Mouse (Mus musculus): ENCODE results near the gene Atp2b4. TPM values are rescaled to one million over a fixed set of nuclear protein-coding genes. Genes with fewer than 3 reads are reported as not detected.
A peak's percentile ranks its signal among the peaks of the same experiment; 100 is the strongest.

Gene Atp2b4
- total RNA-seq, 4 experiments from 2014 or later = 32.1 to 71.7 (median 45.6) TPM

DNA sequence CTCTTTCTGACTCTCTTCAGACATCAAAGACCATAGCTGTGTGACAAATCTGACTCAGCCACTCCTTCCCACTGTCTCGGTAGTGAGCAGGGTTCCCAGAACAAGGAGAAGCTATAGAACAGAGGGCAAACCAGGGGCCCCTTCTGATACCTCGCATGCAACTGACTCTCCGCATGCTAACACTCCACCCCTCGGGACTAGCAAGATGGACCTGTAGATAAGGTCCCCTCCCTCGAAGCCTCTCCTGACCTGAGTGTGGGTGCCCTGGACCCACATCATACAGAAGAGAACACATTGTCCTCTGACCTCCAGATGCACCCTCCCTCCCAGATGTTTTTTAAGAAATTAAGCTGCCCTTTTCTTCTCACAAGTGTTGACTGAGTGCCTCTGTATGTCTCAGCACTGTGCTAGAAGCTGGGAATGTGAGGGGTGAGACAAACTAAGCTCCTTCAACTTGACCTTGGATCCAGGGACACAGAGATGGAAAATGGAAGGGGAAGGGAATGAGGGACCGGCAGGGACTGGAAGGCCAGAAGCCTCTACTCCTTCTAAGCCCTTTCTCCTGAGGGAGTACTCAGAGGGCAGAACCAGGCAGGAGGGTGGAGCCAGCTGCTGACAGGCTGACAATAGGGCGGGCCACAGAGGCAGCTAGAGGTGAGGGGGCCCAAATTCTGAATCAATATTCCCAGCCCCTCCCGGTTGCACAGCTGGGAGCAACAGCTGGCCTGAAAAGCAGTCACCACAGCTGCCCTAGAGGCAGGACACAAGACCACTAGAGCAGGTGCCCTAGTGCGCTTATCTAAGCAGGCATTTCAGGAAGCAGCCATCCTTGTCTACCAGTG is 2.6 kb downstream of the Atp2b4 start:
- DNase-seq = no peak

DNA sequence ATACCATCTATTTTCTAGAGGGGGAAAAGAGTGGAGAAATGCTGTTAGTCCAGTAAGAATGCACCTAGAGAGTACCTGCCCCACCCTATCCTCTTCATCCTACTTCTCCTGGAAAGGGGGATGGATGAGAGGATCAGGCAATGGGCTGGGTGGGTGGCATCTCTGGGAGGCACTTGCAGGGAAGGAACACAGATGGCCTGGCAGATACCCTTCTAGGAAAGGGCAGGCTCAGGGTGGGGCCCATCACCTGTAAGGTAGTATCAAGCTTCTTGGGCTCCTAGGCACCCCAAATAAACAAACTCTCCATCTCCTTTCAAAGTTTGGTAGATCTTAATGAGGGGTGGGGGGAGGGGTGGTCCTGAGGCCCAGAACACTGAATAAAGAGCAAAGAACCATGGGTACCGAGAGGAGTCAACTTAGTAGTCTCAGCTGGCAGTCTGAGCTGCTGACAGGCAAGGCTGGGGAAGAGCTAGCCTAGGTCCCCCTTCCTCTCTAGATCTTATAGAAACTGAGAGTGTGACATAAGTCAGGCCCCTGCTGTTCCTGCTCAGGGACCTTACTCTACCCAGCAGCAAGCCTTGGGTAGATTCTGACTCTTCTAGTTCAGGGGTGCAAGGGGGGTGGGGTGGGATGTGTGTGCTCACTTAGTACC is 3.4 kb downstream of the Atp2b4 start:
- no peak for DNase-seq

DNA sequence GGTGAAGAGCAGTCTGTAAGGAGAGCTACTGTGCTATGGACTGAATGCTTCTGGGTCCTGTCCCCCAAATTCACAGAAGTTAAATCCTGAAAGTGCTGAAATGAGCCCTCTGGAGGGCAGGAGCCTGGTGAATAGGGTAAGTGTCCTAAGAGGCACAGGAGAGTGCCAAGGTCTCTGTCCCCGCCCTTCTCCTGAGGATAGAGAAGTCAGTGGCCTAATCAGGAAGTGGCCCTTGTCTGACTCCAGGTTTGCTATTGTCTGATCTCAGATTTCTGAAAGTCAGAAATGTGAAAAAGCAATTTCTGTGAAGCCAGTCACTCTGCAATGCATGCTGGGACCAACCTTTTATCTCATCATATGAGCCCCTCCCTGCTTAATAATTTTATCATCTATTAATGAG is 7.2 kb downstream of the Atp2b4 start:
- DNase-seq = no peak

DNA sequence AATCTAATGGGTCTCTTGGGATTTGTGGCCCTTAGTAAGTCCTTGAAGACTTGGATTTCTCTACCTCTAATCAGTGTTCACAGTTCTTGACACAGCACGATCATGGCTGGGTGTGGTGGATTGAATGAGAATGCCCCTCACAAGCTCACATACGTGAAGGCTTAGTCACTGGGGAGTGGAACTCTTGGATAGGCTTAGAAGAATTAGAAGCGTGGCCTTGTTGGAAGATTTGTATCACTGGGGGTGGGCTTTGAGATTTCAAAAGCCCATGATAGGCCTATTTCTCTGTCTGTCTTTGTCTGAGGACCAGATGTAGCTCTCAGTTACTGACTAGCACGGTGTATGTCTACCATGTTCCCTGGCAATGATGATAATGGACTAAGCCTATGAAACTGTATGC is 10.8 kb downstream of the Atp2b4 start:
- no peak for DNase-seq

DNA sequence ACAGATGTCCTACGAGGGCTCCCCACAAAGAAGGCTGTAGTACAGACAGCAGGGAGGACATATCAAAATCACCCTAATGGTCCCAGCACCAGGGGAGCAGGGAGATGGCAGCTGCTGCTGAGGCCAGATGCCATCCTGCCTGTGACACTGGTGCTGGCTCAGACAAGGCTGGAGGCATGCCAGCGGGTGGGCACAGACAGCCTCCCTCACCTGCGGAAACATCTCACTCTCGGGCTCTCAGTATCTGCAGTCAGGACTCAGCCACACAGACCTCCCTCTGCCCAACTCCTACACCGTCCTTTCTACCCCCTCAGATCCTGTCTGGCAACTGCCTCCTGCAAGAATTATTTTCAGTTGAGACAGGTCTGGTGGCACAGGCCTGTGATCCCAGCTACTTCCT is 12.0 kb downstream of the Atp2b4 start:
- no peak for DNase-seq

DNA sequence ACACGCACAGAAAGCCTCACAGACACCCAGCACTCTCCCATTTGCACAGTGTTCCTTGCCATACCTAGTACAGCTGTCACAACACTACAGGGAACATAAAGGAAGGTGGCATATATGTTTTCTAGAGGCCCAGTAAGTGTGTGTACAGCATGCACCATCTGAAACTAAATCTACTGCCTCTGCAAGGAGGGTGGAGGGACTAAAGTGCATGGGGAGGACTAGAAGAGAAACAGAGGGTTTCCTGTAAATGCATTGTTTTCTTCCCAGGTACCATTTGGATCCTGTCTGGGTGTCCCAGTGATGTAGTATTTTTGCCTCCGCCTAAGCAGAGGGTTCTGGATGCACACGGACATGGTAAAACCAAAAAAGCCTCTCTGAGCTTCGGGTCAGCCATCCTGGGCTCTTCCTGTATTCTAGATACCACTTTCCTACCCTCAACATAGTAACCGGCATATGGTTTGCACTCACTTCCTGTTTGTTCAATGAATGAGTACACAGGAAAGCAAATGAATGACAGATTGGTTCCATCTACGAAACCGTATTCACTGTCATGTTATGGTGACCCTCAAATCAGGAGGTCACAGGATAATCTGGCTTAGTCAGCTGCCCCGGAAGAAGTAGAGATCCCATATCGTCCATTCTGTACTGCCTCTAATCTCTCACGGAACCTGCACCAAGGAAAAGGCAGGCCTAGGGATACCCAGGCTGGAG is 13.2 kb downstream of the Atp2b4 start:
- DNase-seq = no peak

DNA sequence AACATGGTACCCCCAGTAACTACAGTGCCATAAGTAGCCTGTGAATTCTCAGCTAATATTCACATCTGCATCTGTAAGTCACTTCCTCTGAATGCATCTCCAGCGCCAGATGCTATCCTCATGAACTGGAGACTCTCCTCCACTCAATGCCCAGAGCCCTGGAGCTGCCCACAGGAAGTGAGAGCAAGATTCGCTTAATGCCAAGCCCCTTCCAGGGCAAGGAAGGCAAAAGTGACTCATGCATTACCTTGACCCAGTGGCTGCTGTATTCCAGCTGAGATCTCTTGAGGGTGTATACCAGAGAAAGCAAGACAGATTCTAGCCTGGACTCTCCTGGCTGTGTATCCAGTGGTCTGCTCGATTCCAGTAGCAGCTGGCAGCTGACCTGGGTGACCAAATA is 16.2 kb downstream of the Atp2b4 start:
- DNase-seq = peak; percentile 31

DNA sequence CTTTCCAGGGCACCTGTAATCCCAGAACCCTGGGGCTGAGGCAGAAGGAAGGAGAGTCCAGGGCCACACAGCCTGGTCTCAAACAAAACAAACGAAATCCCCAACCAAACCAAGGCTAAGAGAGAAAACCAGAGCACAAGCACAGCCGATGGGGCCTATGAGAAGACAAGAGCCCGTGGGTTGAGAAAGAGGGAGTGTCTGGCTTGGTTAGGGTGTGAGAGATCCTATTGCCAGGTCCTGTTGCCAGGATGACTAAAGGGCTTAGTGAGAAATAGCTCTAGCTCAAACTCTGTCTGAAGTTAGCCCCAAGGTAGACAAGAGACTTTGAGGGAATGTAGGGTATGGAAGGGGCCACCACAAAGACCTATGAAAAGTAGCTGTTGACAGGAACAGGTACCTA is 19.3 kb downstream of the Atp2b4 start:
- DNase-seq = no peak

DNA sequence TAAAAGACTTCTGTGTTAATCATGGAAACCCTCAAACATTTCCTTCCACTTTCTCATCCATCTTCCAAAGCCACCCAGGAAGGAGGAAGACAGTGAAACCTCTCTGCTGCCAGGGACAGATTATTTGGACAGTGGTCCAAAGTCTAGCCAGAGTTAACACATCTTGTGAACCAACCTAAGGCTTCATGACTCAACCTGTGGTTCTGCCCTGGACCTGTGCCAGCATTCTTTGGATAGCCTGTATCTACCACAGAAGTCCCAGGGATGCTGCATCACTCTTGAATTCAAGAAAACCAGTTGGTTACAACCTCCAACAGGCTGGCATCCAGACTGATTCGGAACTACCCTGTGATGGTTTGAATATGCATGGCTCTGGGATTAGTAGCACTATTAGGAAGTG is 21.8 kb downstream of the Atp2b4 start:
- DNase-seq = no peak

DNA sequence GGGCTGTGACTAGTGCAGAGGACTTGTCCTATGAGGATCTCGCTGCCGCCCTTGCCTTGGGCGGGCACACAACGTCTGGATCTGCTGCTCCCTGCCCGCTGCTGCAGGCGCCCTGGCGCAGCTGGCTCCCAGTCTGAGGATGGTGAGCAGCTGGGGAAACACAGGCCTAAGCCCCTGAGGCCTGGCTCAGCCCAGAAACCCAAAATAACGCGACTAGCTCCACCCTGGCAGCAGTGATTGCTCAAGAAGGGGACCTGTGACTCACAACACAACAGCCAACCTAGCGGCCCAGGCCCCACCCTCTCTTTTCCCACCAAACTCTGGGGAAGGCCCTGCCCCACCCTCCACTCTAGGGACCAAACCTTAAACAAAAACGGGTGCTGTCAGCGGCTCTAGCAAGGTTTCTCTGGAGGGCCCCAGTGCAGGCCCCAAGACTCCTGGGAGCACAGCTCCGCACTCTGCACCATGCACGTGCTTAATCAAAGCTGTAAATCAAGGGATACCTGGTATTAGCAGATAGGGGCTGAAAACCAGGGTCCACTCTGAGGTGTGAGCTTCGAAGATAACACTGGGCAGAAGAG is 23.1 kb downstream of the Atp2b4 start:
- DNase-seq = no peak

DNA sequence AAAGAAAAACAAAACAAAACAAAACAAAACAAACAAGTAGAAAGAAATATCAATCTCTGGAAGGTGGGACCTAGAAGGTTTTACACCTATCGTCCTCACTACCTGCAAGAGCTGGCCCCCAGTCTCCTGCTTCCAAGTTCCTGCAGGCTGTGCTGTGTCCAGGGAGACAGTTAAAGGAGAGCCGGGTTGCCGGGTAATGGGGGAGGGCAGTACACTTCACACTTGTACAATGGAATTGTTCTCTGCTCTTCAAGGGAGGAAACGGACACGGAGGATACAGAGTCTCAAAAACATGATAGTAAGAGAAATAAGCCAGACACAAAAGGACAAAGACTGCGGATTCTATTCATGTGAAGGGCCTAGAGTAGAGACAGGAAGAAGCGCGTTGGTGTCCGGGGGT is 28.3 kb downstream of the Atp2b4 start:
- no peak for DNase-seq

DNA sequence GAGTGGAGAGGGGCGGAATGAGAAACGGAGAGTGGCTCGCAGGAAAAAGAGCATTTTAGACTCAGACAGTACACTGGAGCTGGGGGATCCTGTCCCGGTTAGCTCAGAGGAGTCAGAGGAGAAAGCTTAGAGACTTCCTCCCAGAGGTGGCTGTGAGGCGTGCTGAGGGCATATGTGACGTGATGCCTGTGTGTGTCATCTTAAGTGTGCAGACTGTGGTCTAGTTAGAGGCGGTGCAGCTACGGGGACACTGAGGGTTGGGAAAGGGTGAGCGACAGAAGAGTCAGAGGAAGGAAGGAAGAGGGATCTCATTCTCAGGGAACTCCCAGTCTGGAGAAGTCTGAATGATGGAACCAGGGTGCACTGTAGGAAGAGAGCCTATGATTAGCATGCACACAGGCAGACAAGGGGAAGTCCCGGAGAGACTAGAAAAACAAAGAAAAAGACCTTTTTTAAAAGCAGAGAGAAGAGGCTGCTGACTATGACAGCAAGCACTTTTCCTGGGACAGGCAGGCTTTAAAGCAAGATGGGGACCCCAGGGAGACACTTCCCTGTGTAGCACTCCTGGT is 28.9 kb downstream of the Atp2b4 start:
- no peak for DNase-seq

DNA sequence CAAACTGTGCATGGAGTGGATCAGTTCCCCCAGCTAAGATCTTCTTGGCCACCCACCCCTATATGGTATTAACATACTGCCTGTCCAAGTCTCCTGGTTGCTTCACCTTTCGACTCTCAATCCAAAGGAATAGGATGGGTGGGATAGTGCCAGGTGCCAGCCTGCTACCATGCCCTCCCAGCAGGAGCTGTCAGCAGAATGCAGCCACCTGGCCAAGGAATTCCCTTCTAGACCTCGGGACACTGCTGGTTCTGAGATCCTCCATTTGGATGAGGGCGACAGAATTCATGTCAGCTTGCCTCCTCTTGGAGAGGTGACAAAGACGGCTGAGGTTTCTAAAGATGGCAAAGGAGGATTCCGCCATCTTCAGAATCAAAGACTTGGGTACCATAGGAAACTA is 32.8 kb downstream of the Atp2b4 start:
- DNase-seq = no peak

DNA sequence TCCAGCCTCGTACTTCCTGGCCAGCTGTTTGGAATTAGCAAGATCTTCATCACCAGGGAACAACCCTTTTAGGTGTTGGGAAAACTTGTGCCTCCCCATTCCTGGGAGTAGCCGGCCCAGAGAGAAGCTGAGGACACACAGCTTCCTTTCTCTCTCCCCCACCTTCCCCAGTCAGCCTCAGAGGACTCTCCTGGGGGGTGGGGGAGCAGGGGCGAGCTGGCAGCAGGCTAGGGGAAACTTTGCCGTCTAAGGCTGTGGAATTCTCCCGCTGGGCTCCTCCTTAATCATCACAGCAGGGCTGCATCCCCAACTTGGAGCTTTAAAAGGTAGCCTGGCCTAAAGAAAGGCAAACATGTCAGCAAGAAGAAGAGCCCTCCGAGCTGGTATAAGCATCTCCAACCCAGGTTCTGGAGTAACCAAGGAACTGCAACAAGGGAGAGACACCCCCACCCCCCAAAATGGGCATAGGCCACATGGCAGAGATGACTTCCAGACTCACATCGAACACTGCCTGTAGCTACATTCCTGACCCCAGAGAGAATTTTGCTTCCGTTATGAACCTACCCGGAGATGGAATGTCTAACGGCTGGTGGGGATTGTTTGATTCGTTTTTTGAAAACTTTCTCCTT is 33.8 kb downstream of the Atp2b4 start:
- DNase-seq = no peak

DNA sequence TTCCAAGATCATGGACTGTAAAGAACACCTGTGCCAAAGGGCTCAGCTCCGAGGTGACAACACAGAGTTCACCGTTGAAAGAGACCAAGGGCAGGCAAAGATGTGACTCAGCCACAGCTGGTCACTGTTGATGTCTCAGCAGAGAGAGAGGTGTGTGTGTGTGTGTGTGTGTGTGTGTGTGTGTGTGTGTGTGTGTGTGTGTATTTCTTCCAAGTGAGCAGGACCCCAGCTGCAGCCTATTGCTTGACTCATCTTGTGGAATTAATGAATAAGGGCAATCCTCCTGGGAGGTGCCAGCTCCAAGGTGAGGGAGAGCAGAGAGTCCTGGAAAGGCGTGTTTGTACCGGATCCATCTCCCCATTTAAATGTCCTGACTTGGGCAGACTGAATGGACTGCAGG is 35.5 kb downstream of the Atp2b4 start:
- no peak for DNase-seq

DNA sequence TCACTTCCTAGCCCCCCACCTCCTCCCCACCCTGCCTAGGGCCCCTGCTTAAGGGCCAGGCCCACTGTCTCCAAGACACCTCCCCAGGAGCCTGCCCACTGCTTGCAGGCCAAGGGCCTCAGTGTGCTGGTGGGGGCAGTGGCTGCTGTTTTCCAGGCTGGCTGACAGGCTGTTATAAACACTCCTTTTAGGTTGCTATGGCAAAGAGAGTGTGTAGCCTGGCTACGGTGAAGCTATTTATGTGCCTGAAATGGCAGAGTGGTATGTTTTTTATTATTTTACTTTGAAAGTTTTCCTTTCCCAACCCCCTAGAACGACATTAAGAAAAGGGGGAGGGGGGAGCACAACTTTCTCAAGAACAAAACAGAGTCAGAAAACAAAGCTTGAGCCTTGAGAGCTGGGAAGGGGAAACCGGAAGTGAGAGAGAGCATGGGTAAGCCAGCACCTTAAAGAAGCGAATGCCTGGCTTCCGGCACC is 37.9 kb downstream of the Atp2b4 start:
- DNase-seq = no peak

DNA sequence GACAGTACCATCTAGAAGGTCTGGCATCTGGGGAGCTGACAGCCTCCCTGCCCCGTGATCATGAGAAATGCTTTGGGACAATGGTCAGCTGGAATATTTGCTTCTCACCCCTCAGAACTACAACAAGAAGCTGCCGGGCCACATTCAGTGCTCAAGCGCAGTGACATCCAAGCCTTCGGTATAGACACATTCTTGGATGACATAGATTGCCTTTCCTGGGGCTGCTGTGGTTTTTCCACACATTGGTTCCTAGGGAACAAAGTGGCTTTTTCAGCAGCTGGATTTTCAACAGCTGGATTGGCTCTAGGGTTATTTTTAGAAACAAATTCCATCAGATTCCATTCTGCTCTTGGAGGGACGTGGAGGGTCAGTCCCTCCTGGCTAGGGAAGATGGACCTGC is 39.6 kb downstream of the Atp2b4 start:
- no peak for DNase-seq

DNA sequence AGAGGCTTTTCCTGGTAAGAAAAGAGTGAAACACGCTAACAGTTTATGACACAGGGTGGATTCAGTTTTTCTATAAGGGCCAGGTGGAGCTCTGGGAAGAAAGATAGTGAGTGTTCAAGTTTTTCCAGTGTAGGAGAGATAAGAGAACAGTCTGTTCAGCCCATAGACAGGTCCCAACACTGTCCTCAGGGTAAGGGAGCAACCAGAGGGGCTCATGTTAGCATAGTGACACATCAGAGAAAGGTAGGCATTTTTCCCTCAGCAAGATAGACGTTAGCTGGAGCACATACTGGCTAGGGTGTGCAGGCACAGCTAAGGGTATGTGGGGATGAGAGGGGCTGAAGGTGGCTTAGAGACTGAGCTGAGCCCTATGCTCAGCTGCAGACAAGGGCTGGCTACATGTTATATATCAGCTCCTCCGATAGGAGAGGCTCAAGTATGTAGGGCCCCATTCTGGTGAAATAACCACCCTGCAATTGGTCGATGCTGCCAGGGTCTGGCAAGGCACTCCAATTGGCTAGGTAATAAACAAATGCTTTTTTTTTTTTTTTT is 46.4 kb downstream of the Atp2b4 start:
- no peak for DNase-seq

DNA sequence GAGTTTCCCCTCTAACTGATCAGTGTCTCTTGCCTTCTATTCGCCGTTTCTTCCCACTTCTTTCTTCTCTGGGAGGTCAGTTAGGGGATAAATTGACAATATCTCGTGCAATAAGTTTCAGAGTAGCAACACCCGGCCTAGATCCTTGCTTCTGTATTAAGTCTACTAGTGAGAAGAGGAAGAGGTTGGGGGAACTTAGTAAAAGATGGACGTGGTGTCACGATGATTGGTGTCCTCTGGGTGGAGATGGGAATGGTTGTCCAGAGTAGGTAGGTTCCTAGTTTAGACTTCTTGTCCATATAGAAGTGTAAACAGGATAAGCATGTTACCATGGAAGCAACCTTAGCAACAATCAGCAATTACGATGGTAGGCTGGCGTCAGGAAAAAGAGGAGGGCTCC is 47.5 kb downstream of the Atp2b4 start:
- DNase-seq = no peak

DNA sequence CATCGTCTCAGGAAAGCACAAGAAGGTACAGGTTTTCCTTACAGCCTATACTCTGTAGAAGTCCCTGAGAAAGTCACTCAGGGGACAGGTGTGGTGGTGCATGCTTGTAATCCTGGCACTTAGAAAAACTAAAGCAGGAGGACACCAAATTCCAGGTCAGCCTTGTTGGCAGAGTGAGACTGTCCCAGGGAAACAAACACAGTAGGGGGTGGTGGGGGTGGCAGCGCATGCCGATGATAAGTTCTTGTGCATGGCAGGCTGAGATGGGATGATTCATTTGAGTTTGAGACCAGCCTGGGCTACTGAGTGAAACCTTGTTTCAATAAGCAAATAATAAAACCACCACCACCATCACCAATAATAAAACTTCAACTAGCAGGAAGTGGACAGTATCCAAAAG is 49.2 kb downstream of the Atp2b4 start:
- no peak for DNase-seq

DNA sequence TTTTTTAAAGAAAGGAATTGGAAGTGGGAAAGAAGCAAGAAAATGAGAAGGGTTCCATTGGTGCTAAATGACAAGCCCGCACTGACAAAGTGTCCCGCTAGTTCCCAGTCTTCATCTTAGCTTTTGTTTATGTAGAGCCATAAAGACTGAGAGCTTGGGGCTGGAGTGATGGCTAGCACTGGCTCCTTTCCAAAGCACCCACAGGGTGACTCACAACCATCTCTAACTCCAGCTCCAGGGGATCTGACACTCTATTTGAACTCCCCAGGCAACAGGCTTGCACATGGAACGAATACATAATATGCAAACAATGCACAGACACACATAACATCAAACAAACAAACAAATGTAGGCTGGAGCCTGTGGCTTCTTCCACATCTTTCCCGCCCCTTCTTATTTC is 50.9 kb downstream of the Atp2b4 start:
- DNase-seq = no peak

DNA sequence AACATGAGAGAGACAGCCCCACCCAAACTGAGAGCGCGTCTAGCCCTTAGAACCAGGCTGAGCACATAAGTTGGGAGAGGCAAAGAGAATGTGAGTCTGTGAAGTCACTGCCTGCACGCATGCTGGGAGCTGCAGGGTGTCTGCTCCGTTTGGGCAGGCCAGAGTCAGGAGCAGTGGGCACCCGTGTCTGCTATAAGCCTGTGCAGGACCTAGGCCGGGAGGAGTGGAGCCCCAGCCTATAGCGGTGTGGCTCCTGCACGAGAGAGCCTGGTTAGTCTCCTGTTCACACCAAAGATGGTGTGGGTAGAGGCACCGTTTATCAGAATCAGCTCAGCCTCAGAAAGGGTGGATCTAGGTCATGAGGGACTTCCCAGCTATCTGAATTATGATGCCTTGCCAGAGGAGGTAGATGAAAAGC is 55.8 kb downstream of the Atp2b4 start:
- no peak for DNase-seq
